Mouse (Mus musculus) kidney, embryonic 14.5 days (tissue): ENCODE results near the gene 1110032A03Rik. TPM values are rescaled to one million over a fixed set of nuclear protein-coding genes. Genes with fewer than 3 reads are reported as not detected.

Source experiments
- ATAC-seq: fragments of 200-750 bp; cut with Nextera tagmentation; 2 replicates; pipeline ENCODE4 v1.8.0; 2017; ENCODE audit warnings: moderate number of reproducible peaks, mild to moderate bottlenecking, moderate TSS enrichment, moderate library complexity; ENCODE audit not compliant: low FRiP score, low TSS enrichment
- H3K27ac ChIP-seq: fragments of 300-500 bp; sonication (generic); 2 replicates; pipeline ENCODE4 v1.5.1; 2014; ENCODE audit warnings: low read depth, mild to moderate bottlenecking, low read length, moderate library complexity, mixed read lengths
- H3K27me3 ChIP-seq: fragments of 300-500 bp; sonication (generic); 2 replicates; pipeline ENCODE4 v1.6.1; 2014; ENCODE audit warnings: mild to moderate bottlenecking, low read length; ENCODE audit not compliant: control insufficient read depth, insufficient read depth
- H3K36me3 ChIP-seq: fragments of 300-500 bp; sonication (generic); 2 replicates; pipeline ENCODE4 v1.6.1; 2014; ENCODE audit warnings: low read length, mixed read lengths; ENCODE audit not compliant: control insufficient read depth, insufficient read depth
- H3K4me1 ChIP-seq: fragments of 300-500 bp; sonication (generic); 2 replicates; pipeline ENCODE4 v1.6.1; 2014; ENCODE audit warnings: low read length, mixed read lengths; ENCODE audit not compliant: control insufficient read depth, insufficient read depth
- H3K4me2 ChIP-seq: fragments of 300-500 bp; sonication (generic); replicated peaks from 2 replicates; pipeline ENCODE4 v1.6.1; 2014; ENCODE audit warnings: low read depth, mild to moderate bottlenecking, low read length
- H3K4me3 ChIP-seq: fragments of 300-500 bp; sonication (generic); 2 replicates; pipeline ENCODE4 v1.5.1; 2014; ENCODE audit warnings: mild to moderate bottlenecking, low read length
- H3K9ac ChIP-seq: fragments of 300-500 bp; sonication (generic); 2 replicates; pipeline ENCODE4 v1.6.1; 2014; ENCODE audit warnings: low read depth, mild to moderate bottlenecking, low read length, moderate library complexity
- H3K9me3 ChIP-seq: fragments of 300-500 bp; sonication (generic); 2 replicates; pipeline ENCODE4 v1.6.1; 2016; ENCODE audit warnings: low read length; ENCODE audit not compliant: control insufficient read depth
- WGBS: fragments of 180-500 bp; shearing (Covaris S2); extraction: QIAGEN DNeasy Blood & Tissue Kit; methylation state at CpG from one replicate; pipeline ENCODE4 v1.1.7; 2014; 5-methylcytosine and 5-hydroxymethylcytosine counted together
- polyA plus RNA-seq: library from polyadenylated mRNA; unstranded; fragments of >200 nt; fragmentation: Nextera tagmentation; extraction: Ambion mirVana; gene quantifications from 2 replicates; pipeline ENCODE4 v1.2.1, GENCODE M21; 2014

Gene 1110032A03Rik
- polyA plus RNA-seq, 1 experiment from 2014 or later: 35.7 TPM

GRCm38 (mm10) chr9:50729600-50729999 is 45.7 kb downstream of the 1110032A03Rik start:
- peaks cover 4% of the 10 kb centered on the region; the same call in 1 of the 2 replicates for H3K4me1 ChIP-seq
- WGBS: 34% methylated on average over 4 of the region's 4 CpGs
- no peak overlapping the region for H3K9ac ChIP-seq
- H3K36me3 ChIP-seq: no peaks in the 10 kb centered on the region
- H3K9me3 ChIP-seq: no peaks in the 10 kb centered on the region
- H3K27me3 ChIP-seq: no peaks in the 10 kb centered on the region
- ATAC-seq: no peak
- H3K4me3 ChIP-seq: no peak overlapping the region
- H3K27ac ChIP-seq: no peak overlapping the region
- H3K4me2 ChIP-seq: no peak overlapping the region

DNA sequence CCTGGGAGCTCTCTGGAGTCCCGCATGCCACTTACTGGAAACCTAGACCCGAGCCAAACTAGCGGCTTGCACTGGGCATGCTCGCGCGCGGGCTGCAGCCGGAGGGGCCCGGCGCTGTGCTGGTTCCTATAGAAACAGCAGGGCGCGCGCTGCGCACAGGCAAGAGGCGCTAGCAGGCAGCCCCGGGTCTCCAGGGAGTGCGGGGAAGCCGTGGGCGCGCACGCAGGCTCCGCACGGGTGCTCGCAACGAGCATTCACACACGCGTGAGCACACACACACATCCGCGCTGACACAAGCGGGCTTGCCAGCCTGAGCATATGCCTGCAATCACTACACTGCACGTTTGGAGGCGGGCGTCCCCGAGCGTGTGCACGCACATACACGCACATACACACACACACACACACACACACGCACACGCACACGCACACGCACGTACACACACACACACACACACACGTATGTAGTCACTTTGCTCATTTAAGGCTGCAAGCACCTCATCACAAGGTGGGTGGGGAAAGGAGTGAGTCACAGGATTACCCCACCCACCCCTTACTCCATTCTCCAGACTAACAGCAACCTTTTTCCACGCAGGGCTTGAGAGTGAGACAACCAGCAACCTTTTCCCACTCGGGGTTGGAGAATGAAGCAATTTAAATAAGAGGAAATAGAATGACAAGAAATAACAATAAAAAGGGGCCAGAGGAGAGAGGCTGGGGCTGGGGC is 47.2 kb downstream of the 1110032A03Rik start:
- peak overlapping the region; percentile 74 for H3K4me2 ChIP-seq
- H3K4me1 ChIP-seq: peaks cover 4% of the 10 kb centered on the region; the same call in 1 of the 2 replicates
- H3K27ac ChIP-seq: no peak overlapping the region
- no peaks in the 10 kb centered on the region for H3K27me3 ChIP-seq
- H3K9ac ChIP-seq: peak overlapping the region; percentile 65
- no peaks in the 10 kb centered on the region for H3K36me3 ChIP-seq
- no peaks in the 10 kb centered on the region for H3K9me3 ChIP-seq
- under 1% methylated on average over 45 of the region's 45 CpGs for WGBS
- peak; percentile 96 for ATAC-seq
- peak overlapping the region; percentile 62 for H3K4me3 ChIP-seq

GRCm38 (mm10) chr9:50727171-50727924 is 48.0 kb downstream of the 1110032A03Rik start:
- Histone ChIP-seq H3K9ac (peak overlapping the region; percentile 65), H3K27ac (no peak overlapping the region), H3K36me3 (no peaks in the 10 kb centered on the region), H3K4me2 (peak overlapping the region; percentile 74), H3K4me1 (peaks cover 4% of the 10 kb centered on the region; the same call in 1 of the 2 replicates), H3K4me3 (peak overlapping the region; percentile 62), H3K27me3 (no peaks in the 10 kb centered on the region), H3K9me3 (no peaks in the 10 kb centered on the region)
- 3% methylated on average over 30 of the region's 30 CpGs for WGBS
- ATAC-seq: peak; percentile 65

DNA sequence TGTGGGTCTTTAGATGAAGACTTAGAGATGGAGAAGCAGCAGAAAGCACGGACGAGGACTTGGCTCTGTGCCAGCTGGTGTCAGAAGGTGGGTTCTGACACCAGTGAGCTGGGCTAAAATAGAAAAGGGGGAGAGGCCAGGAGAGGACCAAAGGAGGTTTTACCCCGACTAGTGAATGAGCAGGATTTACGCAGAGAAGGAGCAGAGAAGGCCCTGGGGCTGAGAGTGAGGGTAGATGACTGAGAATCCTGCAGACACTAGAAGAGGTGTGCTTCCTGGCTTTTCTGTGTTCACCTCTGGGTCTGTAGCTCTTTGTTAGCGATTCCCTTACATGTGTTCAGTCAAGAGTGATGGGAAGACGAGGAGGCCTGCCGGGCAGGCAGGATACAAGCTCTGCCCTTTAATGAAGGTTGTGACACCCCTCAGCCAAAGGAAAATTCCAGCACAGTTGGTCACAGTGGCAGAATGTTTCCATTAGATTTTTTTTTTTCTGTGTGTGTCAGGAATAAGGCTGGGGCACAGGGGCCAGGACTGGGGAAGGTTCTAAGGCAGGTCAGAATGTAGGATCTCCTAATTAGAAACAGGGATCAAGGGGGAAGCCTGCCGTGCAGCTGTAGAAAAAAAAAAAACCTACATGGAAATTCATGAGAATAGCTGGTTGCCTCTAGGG is 49.3 kb downstream of the 1110032A03Rik start:
- no peak overlapping the region for H3K27ac ChIP-seq
- no peak overlapping the region for H3K9ac ChIP-seq
- no peaks in the 10 kb centered on the region for H3K9me3 ChIP-seq
- no peaks in the 10 kb centered on the region for H3K36me3 ChIP-seq
- H3K27me3 ChIP-seq: no peaks in the 10 kb centered on the region
- H3K4me2 ChIP-seq: no peak overlapping the region
- 47% methylated on average over 8 of the region's 8 CpGs for WGBS
- no peak overlapping the region for H3K4me3 ChIP-seq
- ATAC-seq: no peak
- H3K4me1 ChIP-seq: peaks cover 4% of the 10 kb centered on the region; the same call in 1 of the 2 replicates

DNA sequence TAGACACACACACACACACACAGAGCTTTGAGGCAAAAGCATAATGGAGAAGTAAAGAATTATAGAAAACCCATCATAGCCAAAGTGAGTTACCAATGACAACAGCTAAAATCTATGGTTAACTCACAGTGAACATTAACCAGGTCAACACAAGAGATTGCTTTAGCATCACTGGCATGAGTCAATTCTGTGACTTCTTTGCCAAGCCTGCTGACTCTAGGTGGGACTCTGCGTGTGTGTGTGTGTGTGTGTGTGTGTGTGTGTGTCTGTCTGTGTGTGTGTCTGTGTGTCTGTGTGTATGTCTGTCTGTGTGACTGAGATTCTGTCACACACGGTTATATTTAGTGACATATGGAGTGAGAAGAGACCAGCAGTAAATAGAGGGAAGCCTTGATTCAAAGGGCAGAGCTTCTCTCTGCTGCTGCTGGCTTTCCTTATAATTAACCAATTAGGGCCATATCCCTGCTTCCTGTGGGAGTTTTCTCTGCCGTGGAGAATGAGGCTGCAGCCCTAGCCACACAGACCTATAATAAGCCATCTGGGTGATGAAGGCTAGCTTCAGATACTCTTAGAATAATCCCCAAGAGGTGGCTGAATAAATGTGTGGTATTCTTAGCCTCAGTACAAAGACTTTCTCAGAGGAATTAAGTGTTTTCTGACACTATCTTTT is 50.5 kb downstream of the 1110032A03Rik start:
- ATAC-seq: no peak
- Histone ChIP-seq H3K9me3 (no peaks in the 10 kb centered on the region), H3K27ac (no peak overlapping the region), H3K4me3 (no peak overlapping the region), H3K27me3 (no peaks in the 10 kb centered on the region), H3K4me1 (peaks cover 4% of the 10 kb centered on the region; the same call in 1 of the 2 replicates), H3K9ac (no peak overlapping the region), H3K36me3 (no peaks in the 10 kb centered on the region), H3K4me2 (no peak overlapping the region)
- WGBS: 45% methylated on average over 3 of the region's 3 CpGs

DNA sequence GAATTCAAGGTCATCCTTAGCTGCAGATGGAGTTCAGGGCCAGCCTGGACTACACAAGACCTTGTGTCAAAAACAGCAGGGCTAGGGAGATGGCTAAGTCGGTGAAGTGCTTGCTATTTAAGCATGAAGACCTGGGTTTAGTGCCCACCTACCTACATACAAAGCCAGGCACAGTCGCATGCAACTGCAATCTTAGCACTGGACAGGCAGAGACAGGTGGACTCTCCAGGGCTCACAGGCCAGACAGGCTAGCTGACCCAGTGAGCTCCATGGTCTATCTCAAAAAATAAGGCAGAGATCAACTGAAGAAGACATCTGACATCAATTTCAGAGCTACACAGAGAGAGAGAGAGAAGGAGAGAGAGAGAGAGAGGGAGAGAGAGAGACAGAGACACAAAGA is 51.2 kb downstream of the 1110032A03Rik start:
- no peaks in the 10 kb centered on the region for H3K36me3 ChIP-seq
- no peaks in the 10 kb centered on the region for H3K9me3 ChIP-seq
- H3K4me3 ChIP-seq: no peak overlapping the region
- no peak overlapping the region for H3K27ac ChIP-seq
- no peaks in the 10 kb centered on the region for H3K27me3 ChIP-seq
- no peak overlapping the region for H3K9ac ChIP-seq
- peaks cover 4% of the 10 kb centered on the region; the same call in 1 of the 2 replicates for H3K4me1 ChIP-seq
- 90% methylated on average over 2 of the region's 2 CpGs for WGBS
- no peak for ATAC-seq
- no peak overlapping the region for H3K4me2 ChIP-seq

GRCm38 (mm10) chr9:50723406-50723805 is 51.9 kb downstream of the 1110032A03Rik start:
- no peak for ATAC-seq
- Histone ChIP-seq H3K27ac (no peak overlapping the region), H3K4me1 (peaks cover 4% of the 10 kb centered on the region; the same call in 1 of the 2 replicates), H3K9ac (no peak overlapping the region), H3K9me3 (no peaks in the 10 kb centered on the region), H3K36me3 (no peaks in the 10 kb centered on the region), H3K4me3 (no peak overlapping the region), H3K27me3 (no peaks in the 10 kb centered on the region), H3K4me2 (no peak overlapping the region)
- WGBS: 74% methylated on average over 7 of the region's 7 CpGs

- Histone ChIP-seq H3K27ac (no peak overlapping the region), H3K9ac (no peak overlapping the region), H3K4me3 (no peak overlapping the region), H3K36me3 (no peaks in the 10 kb centered on the region), H3K4me1 (peaks cover 4% of the 10 kb centered on the region; the same call in 1 of the 2 replicates), H3K4me2 (no peak overlapping the region), H3K9me3 (no peaks in the 10 kb centered on the region), H3K27me3 (no peaks in the 10 kb centered on the region)
- 52% methylated on average over 8 of the region's 8 CpGs for WGBS
- ATAC-seq: no peak
Measured at GRCm38 (mm10) chr9:50722451-50722911, 52.8 kb downstream of the 1110032A03Rik start.
